Mouse (Mus musculus): ENCODE measurements around the gene Rplp0.

- no peak for TF ChIP-seq CTCF (IDR thresholded peaks at IDR 0.05; ENCODE audit: borderline replicate concordance, control insufficient read depth, extremely low read depth, insufficient read depth, low read length, poor library complexity)
- no peak for TF ChIP-seq POLR2A (IDR thresholded peaks at IDR 0.05; ENCODE audit: control insufficient read depth, extremely low read depth, insufficient read depth, low read length, poor library complexity)
Observed at GRCm38 (mm10) chr5:115545636-115546035, 13.6 kb upstream of the Rplp0 start.
